Mouse (Mus musculus) kidney, adult 18-20 months (tissue): Measurements from ENCODE around the gene Shroom3.

Source experiments
- DNase-seq: peaks from one replicate; pipeline ENCODE4 v3.0.0; 2021

Shroom3 gene

DNA sequence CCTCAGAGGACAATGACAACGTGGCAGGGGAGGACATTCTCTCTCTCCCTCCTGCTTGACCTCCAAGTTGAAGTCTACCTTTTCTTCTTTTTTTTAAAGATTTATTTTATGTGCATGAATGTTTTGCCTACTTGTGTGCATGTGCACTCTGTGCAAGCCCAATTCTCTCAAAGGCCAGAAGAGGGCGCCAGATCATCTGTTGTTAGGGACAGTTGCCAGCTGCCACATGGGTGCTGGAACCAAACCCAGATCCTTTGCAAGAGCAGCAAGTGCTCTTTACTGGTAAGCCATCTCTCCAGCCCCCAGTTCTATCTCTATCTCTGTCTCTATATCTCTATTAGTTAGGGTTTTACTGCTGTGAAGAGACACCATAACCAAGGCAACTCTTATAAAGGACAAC lies 300.7 kb downstream of the Shroom3 start:
- no peak for DNase-seq

DNA sequence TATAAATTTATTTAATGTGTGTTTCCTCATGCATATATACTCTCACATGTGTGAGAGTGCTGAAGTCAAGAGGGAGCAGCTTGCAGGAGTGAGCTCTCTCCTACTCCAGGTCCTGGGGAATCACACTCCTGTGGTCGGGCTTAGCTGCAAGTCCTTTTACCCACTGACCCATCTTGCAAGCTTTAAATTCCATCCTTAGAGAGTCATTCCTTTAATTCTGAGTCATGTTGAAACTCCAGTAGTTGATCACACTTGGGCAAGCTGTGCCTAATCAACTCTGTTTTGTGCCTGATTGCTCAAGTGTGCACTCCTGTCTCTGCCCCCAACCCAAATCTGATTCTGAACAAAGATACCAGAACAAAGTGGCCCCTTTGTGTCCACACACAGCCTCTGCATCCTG lies 301.5 kb downstream of the Shroom3 start:
- DNase-seq = no peak

DNA sequence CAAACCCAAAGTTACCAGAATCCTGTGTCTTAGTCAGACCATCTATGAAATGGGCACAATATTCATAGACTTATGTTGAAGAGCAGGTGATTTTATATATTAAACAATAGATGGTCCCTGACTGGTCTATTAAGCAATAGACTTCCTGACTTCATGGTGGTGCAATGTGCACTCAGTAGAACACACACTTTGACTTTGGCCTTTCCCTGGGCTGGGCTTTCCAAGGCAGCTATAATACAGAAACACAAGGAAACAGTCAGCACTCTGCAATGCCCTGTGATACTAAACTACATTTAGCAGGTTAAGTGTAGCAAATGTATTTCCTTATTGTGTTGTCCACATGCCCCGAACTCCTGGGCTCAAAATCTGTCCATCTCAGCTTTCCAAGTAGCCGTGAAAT lies 302.2 kb downstream of the Shroom3 start:
- DNase-seq = no peak

DNA sequence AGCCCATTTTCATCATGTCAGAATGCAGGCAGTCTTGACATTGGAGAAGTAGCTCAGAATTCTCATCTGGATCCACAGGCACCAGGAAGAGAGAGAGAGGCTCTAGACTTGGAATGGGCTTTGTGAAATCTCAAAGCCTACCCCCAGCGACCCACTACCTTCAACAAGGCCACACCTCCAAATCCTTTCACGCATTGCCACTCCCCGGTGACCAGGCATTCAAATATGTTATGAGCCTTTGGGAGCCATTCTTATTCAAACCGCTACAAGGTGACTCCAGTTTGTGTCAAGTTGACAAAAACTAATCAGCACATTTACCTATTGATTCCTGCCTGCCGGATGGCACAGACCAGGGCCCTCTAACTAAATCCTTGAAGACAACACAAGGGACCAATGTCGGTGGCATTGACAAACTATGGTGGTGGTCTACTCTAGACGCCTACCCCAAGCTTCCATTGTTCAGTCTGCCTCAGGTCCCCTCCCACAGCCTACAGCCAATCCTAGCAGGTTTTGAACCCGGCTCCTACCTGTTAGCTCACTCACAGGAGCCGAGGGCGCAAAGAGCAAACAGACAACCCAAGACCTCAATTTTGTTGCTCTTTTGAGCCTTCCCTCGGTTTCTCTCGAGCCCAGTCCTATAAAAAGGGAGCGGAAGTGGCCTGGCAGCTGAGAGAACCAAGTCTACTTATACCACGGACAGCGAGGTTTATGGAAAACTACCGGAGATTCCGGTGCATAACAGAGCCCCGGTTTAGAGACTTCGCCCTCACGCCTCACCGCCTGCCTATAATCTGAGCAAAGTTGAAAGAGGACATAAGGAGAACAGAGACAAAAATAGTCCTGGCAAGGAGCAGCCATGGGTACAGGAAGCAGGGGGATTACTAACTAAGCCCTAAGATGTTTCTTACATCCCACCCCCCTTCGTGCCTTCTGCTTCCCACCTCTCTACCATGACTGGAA lies 303.7 kb downstream of the Shroom3 start:
- DNase-seq = no peak

DNA sequence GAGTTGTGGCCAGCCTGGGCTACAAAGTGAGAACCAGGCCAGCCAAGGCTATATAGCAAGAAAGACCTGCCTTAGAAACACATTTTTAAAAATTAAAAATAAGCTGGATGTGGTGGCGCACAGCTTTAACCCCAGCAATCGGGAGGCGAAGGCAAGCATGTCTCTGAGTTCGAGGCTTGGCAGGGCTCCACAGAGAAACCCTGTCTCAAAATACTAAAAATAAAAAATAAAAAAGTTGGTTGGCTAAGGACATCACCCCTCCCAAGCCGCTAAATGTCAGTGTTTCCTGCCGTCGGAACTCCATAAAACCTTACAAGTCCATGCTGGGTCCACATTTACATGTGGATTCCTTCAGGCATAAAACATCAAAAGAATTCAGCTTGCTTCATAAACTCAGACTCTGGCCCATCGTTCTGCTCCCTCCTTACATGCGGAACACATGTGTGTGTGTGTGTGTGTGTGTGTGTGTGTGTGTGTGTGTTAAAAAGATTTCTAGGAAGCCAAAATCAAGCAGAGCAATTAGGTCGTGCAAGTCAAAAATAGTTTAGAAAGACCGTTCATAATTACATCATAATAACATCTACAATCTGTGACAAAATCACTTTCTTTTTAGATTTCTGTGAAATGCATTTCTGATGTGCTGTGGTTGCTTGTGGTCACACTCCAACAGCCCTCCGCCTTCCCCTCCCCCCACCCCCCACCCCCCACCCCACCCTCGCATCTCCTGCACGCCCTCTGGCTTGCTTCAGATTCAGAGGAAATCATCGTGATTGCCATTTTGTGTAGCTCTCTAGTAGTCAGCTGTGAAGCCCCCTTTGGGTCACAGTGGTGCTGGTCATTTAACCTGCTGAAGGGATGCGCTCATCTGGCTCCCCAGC lies 304.9 kb downstream of the Shroom3 start:
- DNase-seq = no peak

DNA sequence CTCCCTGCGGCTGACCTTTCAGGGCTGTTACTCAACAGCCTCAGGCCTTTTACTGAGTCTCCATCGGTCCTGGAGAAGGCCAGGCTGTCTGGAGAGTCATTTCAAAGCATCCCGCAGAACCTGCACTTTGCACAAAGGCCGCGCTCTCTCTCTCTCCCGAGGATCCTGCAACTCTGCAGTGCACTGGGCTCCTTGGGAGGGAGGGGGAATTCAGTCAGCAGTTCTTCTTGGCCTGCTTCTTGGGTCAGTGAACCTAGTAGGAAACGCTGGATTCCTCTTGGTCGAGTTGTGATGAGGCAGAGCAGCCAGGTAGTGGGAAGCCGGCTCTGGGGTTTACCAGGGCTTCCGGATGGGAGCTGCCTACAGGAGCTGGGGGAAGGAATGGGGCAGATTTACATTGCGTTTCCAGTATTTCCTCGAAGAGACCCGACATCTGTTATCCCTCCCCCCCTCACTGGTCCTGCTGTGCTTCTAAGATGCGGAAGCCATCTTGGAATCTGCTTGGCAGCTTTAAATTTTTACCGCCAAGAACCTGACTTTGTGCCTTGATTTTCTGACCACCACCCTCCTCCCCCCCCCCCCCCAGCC lies 305.6 kb downstream of the Shroom3 start:
- DNase-seq = peak; percentile 29

DNA sequence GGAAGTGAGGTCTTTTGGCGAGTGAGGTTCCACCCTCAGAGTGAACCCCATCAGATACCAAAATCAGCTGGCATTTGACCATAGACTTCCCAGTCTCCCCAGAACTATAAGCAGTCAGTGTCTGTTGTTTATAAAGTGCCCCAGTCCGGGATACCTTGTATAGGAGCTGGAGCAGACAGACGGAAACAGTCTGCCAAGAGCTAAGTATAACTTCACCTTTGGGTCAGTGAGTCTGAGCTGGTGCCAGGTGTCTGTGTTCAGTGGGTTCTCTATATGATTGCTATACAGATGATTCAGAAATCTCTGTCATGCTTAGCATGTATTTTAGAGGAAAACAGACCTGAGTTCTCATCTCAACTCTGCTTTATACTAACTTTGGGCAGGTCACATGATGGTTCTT lies 308.9 kb downstream of the Shroom3 start:
- DNase-seq = no peak

DNA sequence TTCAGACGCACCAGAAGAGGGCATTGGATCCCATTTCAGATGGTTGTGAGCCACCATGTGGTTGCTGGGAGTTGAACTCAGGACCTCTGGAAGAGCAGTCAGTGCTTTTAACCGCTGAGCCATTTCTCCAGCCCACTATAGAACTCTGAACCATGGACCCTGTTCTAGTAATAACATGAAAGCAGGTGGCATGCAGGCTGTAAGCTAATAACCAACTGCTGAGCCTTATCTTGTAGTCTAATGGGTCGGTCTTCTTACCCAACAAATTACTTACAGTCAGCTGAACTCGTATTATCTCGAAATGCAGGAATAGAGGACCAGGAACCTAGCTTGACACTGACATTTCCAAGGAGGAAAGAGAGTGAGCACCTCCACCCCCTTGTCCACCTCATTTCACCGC lies 311.1 kb downstream of the Shroom3 start:
- DNase-seq = no peak

DNA sequence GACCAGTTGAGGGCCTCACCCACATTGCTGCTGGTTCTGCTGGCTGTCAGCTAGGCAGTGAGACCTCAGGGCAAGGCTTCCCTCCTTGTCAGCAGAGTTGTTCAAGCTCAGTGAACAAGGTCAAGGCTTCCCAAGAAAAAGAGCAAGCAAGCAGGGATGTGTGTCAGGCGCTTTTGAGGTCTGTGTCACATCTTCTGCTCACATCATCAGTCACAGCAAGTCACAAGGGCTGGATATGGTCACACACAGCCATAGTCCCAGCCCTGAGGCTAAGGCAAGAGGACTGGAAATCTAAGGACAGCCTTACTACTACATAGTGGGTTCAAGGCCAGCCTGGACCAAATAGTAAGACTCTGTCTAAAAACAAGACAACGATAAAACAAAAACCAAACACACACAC lies 311.6 kb downstream of the Shroom3 start:
- DNase-seq = no peak

DNA sequence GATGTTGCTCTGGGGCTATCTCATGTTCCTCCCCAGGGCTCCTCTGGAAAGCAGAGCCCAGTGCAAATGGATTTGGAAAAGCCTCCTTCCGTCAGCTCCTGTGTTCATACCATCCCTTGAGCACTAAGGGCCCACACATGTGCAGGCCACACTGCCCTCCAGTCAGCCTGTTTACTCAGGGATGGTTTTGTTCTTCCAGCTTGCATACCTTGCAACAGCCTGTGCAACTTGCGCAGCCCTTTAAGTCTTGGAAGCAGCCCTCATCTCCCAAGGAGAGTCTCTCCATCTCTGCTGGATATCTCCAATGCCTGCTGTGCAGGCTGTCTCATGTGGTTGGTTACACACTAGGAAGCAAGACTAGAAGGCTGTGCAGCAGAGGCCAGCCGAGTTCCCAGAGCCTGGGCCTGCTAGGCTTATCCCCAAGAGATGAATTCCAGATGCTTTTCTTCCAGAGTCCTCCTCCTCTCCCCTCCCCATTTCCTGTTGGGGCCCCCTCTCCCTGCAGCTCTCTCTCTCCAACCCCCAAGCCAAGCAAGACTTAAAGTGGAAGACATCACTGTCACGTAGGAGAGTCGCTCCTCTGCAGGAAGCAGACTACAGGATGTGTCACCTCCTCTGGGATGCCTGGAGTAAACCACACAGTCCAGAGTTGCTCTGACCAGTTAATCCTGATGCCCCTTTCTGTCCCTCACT lies 314.3 kb downstream of the Shroom3 start:
- DNase-seq = no peak

DNA sequence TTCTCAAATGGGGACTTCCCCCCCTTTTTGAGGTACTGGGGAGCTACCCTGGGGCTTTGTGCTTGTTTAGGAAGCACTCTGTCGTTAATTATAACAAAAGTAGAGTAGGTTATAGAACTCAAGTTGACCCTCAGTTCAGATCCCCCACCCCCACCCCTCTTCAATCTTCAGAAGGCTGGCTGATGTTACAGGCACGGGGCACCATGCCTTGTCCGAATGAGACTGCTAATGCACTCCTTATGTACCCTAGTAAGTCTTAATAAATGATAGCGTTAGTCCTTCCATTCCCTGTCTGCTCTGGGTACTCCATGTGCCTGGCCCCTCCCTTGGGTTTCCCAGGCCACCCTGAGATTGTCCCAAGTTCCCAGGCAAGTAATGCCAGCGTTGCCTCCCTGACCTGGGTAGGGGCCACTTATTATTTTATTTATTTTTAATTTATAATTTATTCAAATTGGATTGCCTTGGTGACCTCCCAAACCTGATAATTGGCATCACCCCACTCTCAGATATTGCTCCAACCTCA lies 315.3 kb downstream of the Shroom3 start:
- DNase-seq = no peak

DNA sequence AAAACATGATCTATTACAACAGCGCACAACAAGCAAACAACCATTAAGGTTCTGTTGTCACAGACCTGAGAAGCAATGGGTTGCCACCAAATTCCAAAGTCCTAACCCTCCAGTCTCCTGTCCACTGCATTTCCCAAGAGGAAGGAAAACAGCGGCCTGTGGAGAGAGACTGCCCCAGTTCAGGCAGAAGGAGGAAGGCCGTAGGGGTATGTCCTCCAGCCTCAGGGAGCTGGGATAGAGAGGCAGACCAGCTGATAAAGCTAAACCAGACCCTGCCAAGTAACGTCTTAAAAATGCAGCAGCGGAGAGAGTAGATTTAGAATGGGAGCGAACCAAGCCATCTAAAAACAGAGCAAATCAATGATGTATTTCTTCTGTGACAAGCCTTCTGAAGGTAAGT lies 316.8 kb downstream of the Shroom3 start:
- no peak for DNase-seq

DNA sequence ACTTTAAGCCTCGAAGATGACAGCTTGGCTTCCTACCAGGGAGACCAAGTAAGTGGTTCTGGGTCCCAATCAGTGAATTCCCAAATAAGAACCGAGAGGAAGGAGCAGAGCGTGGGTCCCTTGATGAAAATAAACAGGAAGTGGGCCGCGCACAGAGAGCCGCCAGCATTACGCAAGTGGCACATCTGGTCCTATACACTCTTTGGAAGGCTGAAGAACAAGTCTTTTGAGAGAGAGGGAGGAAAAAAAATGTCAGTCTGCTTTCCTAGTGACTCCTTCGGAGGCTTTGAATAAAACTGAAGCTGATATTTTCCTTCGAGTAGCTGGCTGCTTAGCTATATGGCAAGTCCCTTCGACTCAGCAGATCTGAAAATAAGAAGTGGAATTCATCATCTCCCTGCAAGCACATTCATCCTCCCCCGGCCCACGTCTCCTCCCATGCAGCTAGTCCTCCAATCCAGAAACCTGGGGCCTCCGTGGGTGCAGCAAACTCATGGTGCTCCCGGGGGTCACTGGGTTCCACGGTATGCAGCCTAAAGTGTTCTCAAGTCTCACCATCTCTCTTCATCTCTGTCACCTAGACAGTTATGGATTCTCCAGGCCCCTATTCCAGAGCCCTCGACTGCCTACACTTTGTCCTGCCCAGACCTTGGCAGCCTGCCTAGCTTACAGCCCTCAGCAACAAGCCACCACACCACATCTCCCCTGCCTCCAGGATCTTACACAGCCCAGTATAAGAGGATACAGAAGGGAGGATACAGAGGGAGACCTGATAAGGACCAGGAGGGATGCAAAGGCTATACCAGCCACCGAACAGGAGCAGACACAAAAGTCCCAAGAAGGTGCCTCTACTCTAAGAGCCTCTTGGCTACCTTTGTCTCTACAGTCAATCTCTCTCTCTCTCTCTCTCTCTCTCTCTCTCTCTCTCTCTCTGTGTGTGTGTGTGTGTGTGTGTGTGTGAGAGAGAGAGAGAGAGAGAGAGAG lies 317.8 kb downstream of the Shroom3 start:
- no peak for DNase-seq

DNA sequence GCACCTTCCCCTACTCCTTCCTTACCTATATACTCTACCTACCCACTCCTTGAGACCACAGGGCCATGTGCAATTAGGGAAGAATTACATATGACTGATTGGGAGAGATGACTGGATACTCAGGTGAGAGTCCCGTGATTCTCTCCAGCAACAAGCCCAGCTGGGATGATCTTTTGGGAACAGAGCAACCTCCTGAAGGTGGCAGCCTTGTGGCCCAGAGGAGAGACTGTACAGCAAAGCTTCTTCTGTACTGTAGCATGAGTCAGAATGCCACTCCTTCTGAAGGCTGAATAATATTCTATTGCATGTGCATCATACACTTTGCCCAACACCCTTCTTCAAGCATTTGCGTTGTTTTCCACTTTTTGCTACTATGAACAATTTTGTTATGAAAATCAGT lies 319.4 kb downstream of the Shroom3 start:
- no peak for DNase-seq

DNA sequence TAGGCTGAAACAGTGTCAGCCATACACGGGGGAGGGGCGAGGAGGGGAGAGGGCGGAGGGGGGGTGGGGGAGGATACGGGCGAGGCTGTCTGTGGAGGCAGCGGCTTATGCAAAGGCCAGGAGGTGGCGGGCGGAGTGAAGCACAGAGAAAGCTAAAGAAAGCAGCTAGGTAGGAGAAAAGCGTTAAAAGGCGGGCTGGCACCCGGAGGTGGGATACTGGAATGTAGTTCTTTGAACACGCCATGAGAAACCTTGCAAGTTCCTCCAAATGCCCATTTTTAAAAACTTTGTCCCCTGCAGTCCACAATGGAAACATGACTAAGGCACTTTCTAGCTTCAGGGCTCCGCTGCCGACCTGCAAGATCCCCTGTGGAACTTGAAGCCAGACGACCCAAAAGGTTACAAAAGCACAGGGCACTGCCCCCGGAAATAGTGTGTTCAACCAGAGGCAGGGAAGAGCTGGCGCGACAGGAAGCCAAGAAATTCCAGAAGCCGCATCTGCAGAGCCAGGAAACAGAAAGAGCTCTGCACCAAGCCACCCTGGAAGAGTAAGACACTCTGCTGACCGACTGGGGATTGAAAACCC lies 322.1 kb downstream of the Shroom3 start:
- DNase-seq = peak; percentile 69

DNA sequence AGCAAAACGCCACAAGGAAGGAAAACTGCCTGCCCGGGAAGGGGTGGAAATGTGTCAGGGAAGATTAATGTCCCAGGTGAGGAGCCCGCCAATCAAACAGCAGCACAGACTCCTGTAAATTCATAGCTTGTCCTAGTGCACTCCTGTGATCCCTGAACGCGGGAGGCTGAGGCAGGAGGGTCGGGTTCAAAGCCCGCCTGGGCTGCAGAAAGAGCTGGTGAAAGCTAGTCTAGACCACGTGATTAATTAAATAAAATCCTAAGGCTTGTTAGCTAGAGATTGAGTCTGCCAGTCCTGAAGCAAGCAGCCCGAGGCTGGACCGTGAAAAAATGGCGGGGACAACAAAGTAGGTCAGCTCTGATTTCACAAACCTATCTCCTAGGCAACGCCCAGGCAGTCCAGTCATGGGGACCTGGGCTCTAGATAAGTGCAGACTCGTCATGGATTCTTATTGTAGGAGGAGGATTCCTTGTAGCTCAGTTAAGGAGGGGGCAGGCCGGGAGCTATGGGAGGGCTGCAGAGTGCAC lies 322.6 kb downstream of the Shroom3 start:
- DNase-seq = no peak

DNA sequence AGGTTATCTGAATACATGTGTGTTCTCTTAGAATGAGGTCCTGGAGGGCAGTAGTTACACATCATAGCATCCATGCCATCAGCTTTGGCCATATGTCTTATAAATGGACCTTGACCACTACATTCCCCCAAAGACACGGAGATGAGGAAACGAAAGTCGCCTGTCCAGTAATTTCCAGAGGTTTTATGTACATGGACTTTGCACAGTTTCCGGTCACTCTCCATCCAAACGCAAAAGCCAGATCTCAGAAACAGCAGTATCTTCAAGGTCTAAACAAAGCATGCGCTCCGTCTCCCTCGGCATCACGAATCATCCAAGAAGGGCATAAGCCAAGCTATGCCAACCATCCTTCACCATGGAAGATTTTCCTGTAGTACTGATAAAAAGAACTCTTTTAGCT lies 325.0 kb downstream of the Shroom3 start:
- no peak for DNase-seq
